Mouse (Mus musculus): ENCODE measurements around the gene Kif1a. TPM values are rescaled to one million over a fixed set of nuclear protein-coding genes. Genes with fewer than 3 reads are reported as not detected.

The Kif1a gene
- polyA plus RNA-seq, 1 experiment from 2014 or later = 8.6 TPM

DNA sequence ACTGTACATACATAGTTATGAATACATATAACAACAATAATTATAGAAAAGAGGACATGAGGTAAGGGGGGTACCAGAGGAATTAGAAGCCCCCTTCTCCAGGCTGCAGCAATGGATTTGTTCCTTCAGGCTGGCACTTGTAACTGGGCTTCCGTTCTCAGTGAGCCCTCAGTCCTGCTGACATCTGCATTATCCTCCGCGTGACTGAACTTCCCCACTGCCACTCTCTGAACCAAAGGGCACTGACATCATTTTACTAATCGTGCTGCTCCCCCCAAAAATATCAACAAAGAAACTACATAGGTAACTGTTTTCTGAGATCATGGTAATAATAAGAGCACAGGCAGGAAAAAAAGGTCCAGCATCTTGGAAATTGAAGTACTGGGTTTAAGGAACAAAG, 17.1 kb upstream of the Kif1a start:
- Histone ChIP-seq H3K27ac (ENCODE audit: low read depth) (no peak overlapping the region), H3K4me3 (ENCODE audit: low read depth, low read length) (no peak overlapping the region), H3K36me3 (ENCODE audit: insufficient read depth) (no peaks in the 10 kb centered on the region), H3K4me1 (ENCODE audit: insufficient read depth) (no peaks in the 10 kb centered on the region), H3K9ac (no peak overlapping the region), H3K9me3 (ENCODE audit: low read depth, low read length) (no peaks in the 10 kb centered on the region), H3K27me3 (ENCODE audit: insufficient read depth, low read length) (no peaks in the 10 kb centered on the region), H3K4me2 (no peak overlapping the region)
- no peak for TF ChIP-seq CTCF (IDR thresholded peaks at IDR 0.05; ENCODE audit: low read depth)
- ATAC-seq (ENCODE audit: insufficient read depth) (no peak), DNase-seq (no peak)
- WGBS = 36% methylated on average over 4 of the region's 4 CpGs

DNA sequence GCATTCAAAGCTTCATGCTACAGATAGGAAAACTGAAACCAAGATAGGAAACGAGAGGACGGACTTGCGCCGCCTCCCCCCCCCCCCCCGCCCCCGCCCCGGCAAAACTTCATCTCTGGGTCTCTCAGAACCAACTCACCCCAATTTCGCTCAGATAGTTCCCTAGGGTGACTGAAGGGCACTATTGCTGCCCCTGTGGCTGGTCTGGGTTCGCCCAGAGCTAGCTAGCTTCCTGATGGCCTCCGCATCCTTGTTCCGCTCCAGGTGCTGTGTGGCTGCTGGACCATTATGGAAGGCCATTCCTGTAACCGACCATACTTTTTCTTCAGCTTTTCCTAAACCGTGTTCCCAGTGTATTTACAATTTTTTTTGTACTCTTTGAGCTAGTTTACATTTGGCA, 13.7 kb upstream of the Kif1a start:
- no peak overlapping the region for H3K9ac ChIP-seq
- peak overlapping the region; percentile 25 for H3K4me3 ChIP-seq (ENCODE audit: low read depth, low read length)
- 21% methylated on average over 13 of the region's 13 CpGs for WGBS
- H3K27me3 ChIP-seq (ENCODE audit: insufficient read depth, low read length) = no peaks in the 10 kb centered on the region
- no peaks in the 10 kb centered on the region for H3K9me3 ChIP-seq (ENCODE audit: low read depth, low read length)
- peak overlapping the region; percentile 57 for H3K4me2 ChIP-seq
- no peak overlapping the region for H3K27ac ChIP-seq (ENCODE audit: low read depth)
- no peaks in the 10 kb centered on the region for H3K36me3 ChIP-seq (ENCODE audit: insufficient read depth)
- ATAC-seq (ENCODE audit: insufficient read depth) = peak; percentile 66
- no peak for TF ChIP-seq CTCF (IDR thresholded peaks at IDR 0.05; ENCODE audit: low read depth)
- H3K4me1 ChIP-seq (ENCODE audit: insufficient read depth) = no peaks in the 10 kb centered on the region
- no peak for DNase-seq

DNA sequence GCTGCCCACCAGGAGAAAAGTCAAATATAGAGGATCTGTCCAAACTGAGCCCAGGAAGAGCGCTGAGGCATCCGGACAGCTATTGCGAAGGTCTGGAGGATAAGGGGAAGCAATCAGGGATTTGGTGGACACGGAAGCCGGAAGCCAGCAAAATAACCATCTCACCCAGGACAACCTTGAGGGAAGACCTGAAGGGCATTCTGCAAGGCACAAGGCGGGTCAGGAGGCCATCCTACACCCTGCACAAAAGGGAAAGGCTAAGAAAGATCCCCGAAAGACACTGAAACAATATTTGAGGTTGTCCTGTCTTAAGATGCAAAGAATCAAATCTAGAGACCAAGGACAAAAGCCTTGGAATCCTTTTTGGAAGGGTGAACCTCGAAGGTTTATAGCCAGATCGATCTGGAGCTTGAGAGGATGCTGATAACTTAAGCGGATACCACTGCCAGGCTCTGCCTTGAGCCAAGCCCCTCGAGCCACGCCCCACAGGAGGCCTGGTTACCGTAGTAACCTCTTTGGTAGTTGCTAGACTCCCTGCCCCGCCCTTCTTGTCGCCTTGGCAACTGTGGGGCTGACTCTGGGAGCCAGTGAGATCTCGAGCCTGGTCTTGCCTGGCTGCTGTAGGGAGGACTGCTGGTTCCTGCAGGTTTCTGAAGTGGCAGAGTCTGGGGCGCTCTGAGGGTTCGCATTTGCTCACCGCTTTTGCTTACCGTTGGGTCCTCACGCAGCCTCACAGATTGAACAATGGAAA, 13.1 kb upstream of the Kif1a start:
- no peak for TF ChIP-seq CTCF (IDR thresholded peaks at IDR 0.05; ENCODE audit: low read depth)
- Histone ChIP-seq H3K9ac (no peak overlapping the region), H3K9me3 (ENCODE audit: low read depth, low read length) (no peaks in the 10 kb centered on the region), H3K4me3 (ENCODE audit: low read depth, low read length) (peak overlapping the region; percentile 25), H3K27ac (ENCODE audit: low read depth) (no peak overlapping the region), H3K27me3 (ENCODE audit: insufficient read depth, low read length) (no peaks in the 10 kb centered on the region), H3K4me1 (ENCODE audit: insufficient read depth) (no peaks in the 10 kb centered on the region), H3K36me3 (ENCODE audit: insufficient read depth) (no peaks in the 10 kb centered on the region), H3K4me2 (peak overlapping the region; percentile 57)
- WGBS = 26% methylated on average over 21 of the region's 21 CpGs
- peak; percentile 92 for DNase-seq
- peak; percentile 100 for ATAC-seq (ENCODE audit: insufficient read depth)

DNA sequence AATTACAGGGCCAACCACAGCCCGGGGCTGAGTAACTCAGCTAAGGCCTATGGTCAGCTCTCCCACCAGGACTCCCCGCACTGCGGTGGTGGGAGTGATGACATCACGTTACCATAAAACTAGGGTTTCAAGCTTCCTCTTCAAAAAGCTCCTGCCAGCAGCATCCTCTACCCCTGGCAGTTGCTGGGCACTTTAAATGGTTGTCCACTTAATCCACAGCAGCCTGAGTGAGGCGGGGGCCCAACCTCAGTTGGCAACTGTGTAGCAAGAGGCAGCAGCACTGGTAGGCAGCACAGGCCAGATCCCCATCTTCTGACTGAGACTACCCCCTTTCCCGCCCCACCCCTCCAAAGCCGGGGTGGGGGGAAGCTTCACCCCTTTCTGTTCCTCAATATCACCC, 949 bp upstream of the Kif1a start:
- no peaks in the 10 kb centered on the region for H3K9me3 ChIP-seq (ENCODE audit: low read depth, low read length)
- peaks cover 43% of the 10 kb centered on the region for H3K27me3 ChIP-seq (ENCODE audit: insufficient read depth, low read length)
- no peak for TF ChIP-seq CTCF (IDR thresholded peaks at IDR 0.05; ENCODE audit: low read depth)
- 58% methylated on average over 7 of the region's 7 CpGs for WGBS
- no peak overlapping the region for H3K4me3 ChIP-seq (ENCODE audit: low read depth, low read length)
- no peaks in the 10 kb centered on the region for H3K4me1 ChIP-seq (ENCODE audit: insufficient read depth)
- no peak for ATAC-seq (ENCODE audit: insufficient read depth)
- H3K4me2 ChIP-seq = no peak overlapping the region
- no peaks in the 10 kb centered on the region for H3K36me3 ChIP-seq (ENCODE audit: insufficient read depth)
- H3K27ac ChIP-seq (ENCODE audit: low read depth) = no peak overlapping the region
- no peak for DNase-seq
- no peak overlapping the region for H3K9ac ChIP-seq

DNA sequence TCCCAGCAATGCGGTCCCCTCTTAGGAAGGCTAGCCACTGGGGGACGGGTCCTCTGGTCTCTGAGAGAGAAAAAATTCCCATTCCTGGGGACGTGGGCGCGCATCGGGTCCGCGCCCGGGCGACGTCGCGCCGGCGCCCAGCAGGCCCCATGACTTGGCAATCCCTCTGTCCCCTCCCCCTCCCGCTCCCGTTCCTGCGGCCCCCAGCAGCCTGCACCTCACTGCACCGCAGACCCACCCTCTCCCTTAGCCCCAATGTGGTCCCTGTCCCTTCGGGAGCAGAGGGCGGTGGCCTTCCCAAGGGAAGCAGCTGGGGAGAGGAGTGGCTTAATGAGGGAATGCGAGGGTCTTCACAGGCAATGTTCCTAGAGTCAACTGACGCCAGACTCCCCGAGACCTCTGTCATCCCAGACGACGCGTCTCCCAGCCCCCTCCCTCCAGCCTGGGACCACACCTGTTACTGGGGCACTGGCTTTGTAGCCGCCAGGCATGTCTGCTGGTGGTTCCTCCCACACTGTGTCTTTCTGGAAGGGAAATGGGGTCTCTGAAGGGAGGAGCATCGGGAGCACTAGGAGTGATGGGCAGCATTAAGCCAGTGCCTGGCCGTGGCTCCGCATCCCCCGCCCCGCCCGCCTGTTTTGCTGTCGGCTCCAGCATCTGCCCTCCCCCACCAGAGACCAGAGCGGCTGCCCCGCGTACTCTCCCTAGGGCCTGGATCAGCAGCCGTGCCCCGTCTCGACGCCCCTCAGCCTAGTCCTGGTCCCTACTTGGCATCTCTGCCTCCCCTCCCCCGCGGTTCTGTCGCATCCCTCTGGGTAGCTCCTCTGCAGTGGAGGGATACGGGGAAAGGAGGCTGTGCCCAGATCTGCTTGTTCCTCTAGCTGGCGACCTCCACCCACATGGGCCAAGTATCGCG, 917 bp downstream of the Kif1a start:
- peak overlapping the region; percentile 49 for H3K9ac ChIP-seq
- no peak overlapping the region for H3K27ac ChIP-seq (ENCODE audit: low read depth)
- DNase-seq (peak; percentile 40), ATAC-seq (ENCODE audit: insufficient read depth) (peak; percentile 45)
- H3K9me3 ChIP-seq (ENCODE audit: low read depth, low read length) = no peaks in the 10 kb centered on the region
- peaks cover 43% of the 10 kb centered on the region for H3K27me3 ChIP-seq (ENCODE audit: insufficient read depth, low read length)
- peak overlapping the region; percentile 95 for H3K4me2 ChIP-seq
- peak overlapping the region; percentile 49 for H3K4me3 ChIP-seq (ENCODE audit: low read depth, low read length)
- no peak for TF ChIP-seq CTCF (IDR thresholded peaks at IDR 0.05; ENCODE audit: low read depth)
- H3K4me1 ChIP-seq (ENCODE audit: insufficient read depth) = no peaks in the 10 kb centered on the region
- no peaks in the 10 kb centered on the region for H3K36me3 ChIP-seq (ENCODE audit: insufficient read depth)
- WGBS = 1% methylated on average over 45 of the region's 49 CpGs

DNA sequence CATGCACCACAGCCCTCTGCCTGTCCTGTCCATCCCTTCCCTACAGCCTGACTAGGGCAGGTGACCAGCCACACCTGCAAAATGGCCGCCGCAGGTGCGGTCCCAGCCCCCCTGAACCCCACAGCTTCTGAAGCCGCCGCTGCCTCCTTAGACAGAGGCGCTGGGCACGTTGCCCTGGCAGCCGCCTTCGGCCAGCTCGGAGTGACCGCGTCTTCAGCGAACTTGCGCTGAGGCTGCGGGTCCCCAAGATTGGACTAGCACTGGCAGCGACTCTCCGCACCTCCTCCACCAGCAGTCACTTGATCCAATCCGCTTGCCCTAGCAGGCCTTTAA, 1.5 kb downstream of the Kif1a start:
- Histone ChIP-seq H3K27me3 (ENCODE audit: insufficient read depth, low read length) (peaks cover 43% of the 10 kb centered on the region), H3K9ac (peak overlapping the region; percentile 49), H3K9me3 (ENCODE audit: low read depth, low read length) (no peaks in the 10 kb centered on the region), H3K36me3 (ENCODE audit: insufficient read depth) (no peaks in the 10 kb centered on the region), H3K4me3 (ENCODE audit: low read depth, low read length) (peak overlapping the region; percentile 49), H3K4me2 (peak overlapping the region; percentile 95), H3K4me1 (ENCODE audit: insufficient read depth) (no peaks in the 10 kb centered on the region), H3K27ac (ENCODE audit: low read depth) (no peak overlapping the region)
- WGBS = 3% methylated on average over 18 of the region's 18 CpGs
- no peak for DNase-seq
- no peak for TF ChIP-seq CTCF (IDR thresholded peaks at IDR 0.05; ENCODE audit: low read depth)
- ATAC-seq (ENCODE audit: insufficient read depth) = 0 out of 2 replicates have a peak, but pooled peaks have one; percentile 10

DNA sequence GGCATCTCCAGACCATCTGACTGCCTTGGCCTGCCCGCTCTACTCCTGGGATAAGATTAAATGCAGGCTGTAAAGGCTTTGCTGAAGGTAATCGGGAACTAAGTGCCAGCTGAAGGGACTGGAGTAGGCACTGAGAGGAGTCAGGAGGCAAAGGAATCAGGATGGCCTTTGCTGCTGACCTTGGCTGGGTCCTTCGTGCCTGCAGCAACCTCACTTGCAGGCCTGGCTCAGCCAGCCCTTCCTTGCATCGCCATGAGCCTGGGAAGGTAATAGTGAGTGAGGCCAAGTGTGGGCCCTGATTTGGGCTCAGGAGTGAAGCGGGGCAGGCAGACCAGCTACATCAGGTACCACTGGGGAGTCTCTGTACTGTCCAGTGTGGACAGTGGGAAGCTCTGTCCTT, 2.8 kb downstream of the Kif1a start:
- no peaks in the 10 kb centered on the region for H3K4me1 ChIP-seq (ENCODE audit: insufficient read depth)
- no peak overlapping the region for H3K27ac ChIP-seq (ENCODE audit: low read depth)
- DNase-seq (no peak), ATAC-seq (ENCODE audit: insufficient read depth) (no peak)
- H3K36me3 ChIP-seq (ENCODE audit: insufficient read depth) = no peaks in the 10 kb centered on the region
- no peaks in the 10 kb centered on the region for H3K9me3 ChIP-seq (ENCODE audit: low read depth, low read length)
- TF ChIP-seq CTCF (IDR thresholded peaks at IDR 0.05; ENCODE audit: low read depth) = no peak
- H3K9ac ChIP-seq = no peak overlapping the region
- 81% methylated on average over 5 of the region's 5 CpGs for WGBS
- H3K4me3 ChIP-seq (ENCODE audit: low read depth, low read length) = no peak overlapping the region
- no peak overlapping the region for H3K4me2 ChIP-seq
- H3K27me3 ChIP-seq (ENCODE audit: insufficient read depth, low read length) = peaks cover 43% of the 10 kb centered on the region

Data from lung, embryonic 14.5 days (tissue).